Mouse (Mus musculus): ENCODE results near the gene Camk2g.

- TF ChIP-seq ZC3H11A (IDR thresholded peaks at IDR 0.05; ENCODE audit: borderline replicate concordance, low read depth, low read length) (no peak), HCFC1 (IDR thresholded peaks at IDR 0.05; ENCODE audit: borderline replicate concordance, insufficient read depth, low read length) (no peak), ZNF384 (IDR thresholded peaks at IDR 0.05; ENCODE audit: low read depth, low read length) (no peak), MAFK (IDR thresholded peaks at IDR 0.05; ENCODE audit: insufficient read depth, low read depth, low read length) (no peak), CHD2 (IDR thresholded peaks at IDR 0.05; ENCODE audit: low read depth, low read length) (no peak)
These were observed 18.0 kb upstream of the Camk2g start for GRCm38 (mm10) chr14:20811779-20812406.
